Mouse (Mus musculus) right cerebral cortex, postnatal 25 days (tissue): ENCODE measurements around the gene Ly6g6c.
"Not testable (repeated sequence)": the region's sequence is repeated elsewhere in the genome, so short reads cannot be mapped to it uniquely, and the experiment has no call there.

Experiments used
- DNase-seq: peaks from one replicate; pipeline ENCODE4 v3.0.0; 2022

Gene Ly6g6c

GRCm38 (mm10) chr17:35032323-35032870, 32.8 kb upstream of the Ly6g6c start:
- DNase-seq: no peak

- DNase-seq: not testable (repeated sequence)
Observed at GRCm38 (mm10) chr17:35033703-35034102, 31.5 kb upstream of the Ly6g6c start.

- no peak for DNase-seq
Observed at GRCm38 (mm10) chr17:35034896-35035295, 30.3 kb upstream of the Ly6g6c start.

- peak; percentile 36 for DNase-seq
Observed at GRCm38 (mm10) chr17:35039121-35039873, 25.9 kb upstream of the Ly6g6c start.

DNA sequence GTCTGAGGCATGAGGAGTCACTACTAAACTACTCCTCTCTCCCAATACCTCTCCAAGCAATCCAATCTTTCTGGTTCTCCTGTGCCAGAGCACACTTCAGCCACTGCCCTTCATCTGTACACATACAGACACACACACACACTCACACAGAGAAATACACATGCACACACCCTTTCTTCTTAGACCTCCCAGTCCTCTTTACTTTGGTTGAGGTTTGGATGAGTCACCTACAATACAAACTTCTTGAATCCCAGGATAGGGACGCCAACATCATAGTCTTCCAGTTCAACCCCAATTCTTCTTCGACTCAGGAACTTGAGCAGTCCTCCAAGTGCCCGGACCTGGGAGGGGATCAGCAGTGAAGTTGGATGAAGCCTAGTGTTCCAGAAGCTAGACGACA, 21.4 kb upstream of the Ly6g6c start:
- no peak for DNase-seq

DNA sequence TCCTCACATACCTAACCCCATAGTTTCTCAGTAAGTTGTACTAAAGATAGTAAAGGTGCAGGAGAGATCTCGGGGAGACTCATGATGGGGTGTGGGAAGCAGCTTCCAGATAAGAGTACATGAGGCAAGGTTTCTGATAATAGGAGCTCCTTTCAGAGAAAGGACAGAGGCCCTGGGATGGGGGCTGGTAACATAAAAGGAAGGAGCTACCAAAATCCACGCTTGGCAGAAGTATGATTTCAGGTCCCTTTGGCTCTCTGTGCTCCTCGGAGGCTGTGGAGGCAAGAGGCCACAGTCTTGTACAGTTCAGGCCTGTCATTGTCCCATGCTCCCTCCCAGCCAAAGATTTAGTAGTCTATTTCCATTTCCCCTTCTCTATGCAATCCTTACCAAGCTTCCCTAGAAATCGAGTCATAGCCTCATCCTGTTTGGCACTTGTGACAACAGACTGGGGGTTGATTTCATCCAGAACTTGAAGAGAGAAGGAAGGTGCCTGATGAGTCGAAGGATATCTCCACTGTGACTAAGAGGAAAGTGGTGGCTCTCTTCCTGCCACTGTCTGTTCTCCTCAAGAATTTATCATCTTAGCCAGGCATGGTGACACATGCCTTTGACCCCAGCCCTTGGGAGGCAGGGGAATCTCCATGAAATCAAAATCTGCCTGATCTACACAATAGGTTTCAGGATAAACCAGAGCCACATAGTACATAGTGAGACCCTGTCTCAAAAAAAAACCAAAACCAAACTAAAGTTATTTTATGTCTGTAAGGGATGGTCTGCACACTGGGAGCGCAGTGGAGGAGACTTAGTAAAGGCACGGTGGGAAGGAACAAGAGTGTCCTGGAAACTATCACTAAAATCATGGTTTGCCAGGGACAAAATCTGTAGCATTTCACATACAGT, 20.0 kb upstream of the Ly6g6c start:
- DNase-seq: no peak

DNA sequence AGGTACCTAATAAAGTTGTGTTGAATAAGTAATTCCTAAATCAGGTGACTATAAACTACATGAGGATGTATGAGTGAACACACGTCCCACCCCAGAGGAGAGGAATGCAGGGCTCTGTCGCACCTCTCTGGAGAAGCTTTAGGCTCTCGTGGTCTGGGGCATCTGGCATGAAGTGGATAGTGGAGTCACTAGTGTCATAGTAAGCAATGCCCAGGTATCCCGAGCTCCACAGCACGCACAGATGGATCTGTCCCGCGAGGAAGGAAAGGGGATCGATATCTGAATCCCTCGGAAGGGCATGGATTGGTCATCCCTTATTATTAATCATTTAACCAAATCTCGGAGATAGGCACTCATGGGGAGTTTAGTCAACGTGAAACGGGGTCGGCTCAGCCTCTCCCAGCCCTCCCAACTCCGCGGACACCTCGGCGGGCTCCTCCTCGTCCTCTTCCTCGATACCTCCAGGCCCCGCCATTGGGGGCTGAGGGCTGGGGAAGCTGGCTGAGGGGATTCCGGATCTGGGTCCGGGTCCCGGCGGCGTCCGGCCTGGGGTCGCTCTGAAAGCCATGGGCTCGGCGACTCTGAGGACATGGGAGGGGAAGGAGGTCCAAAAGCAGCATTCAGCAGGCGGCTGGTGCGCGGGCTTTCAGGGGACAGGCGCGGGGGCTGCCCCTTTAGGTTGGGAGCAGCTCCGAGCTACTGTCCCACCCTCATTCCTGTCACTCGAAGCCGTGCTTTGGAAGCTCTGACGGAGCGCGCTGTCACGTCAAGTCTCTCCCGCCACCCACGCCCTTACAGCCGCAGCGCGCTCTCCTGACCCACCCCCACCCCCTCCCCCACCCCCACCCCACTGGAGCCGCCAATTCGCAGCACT, 19.1 kb upstream of the Ly6g6c start:
- DNase-seq: no peak

- peak; percentile 88 for DNase-seq
Observed at GRCm38 (mm10) chr17:35046681-35047455, 18.3 kb upstream of the Ly6g6c start, which contains the start of gene Msh5. Gene Msh5, minus strand, starts transcription at chr17:35046745.

DNA sequence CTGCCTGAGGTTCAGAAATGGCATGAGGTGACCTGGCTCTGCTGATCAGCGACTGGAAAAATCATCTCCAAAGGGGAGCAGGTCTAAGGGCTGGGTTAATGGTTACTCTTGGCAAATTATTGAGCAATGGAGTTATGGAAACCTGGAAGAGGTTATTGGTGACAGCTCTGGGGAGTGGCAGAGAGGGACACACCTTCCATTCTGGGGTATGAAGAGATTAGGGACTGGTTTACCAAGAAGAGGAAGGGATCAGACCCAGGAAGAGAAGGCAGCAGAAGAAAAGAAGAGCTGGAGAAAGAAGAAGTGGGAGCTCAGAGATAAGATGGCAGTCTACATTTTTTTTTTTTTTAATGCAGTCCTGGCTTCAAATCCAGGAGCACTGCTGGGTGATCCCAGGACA, 17.5 kb upstream of the Ly6g6c start:
- DNase-seq: no peak

- no peak for DNase-seq
Observed at GRCm38 (mm10) chr17:35048149-35048931, 16.8 kb upstream of the Ly6g6c start.

GRCm38 (mm10) chr17:35048932-35049440, 16.2 kb upstream of the Ly6g6c start:
- no peak for DNase-seq

GRCm38 (mm10) chr17:35049561-35050016, 15.6 kb upstream of the Ly6g6c start, which contains the start of gene Clic1:
Gene Clic1, plus strand, starts transcription at chr17:35049966.
- DNase-seq: no peak

DNA sequence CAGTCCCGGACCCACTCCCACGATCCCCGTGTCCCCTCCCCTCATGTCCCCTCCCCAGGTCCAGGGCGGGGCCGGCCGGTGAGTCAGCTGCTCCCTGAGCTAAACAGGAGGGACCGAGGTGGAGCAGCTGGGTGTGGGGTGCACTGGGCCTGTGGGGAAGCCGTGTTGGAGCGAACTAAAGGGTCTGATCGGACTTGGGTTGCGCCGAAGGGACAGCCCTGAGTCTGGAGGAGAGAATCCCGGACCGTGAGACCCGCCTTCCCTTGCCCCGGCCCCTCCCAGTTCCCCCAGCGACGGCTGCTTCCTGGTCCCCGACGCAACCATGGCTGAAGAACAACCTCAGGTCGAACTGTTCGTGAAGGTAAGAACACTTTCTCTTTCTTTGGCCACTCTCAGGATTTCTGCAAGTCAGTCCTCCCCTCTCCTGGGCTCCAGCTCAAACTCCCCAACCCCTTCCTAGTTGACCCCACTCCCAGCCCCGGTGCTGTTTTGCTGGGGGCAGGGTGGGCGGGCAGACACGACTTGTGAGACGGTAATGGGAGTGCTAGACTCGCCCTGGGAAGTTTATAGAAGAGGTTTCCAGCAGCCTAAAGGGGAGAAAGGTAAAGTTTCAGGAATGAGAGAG, 14.9 kb upstream of the Ly6g6c start:
- no peak for DNase-seq

- no peak for DNase-seq
Observed at GRCm38 (mm10) chr17:35051156-35052086, 13.8 kb upstream of the Ly6g6c start.

GRCm38 (mm10) chr17:35052271-35052798, 12.9 kb upstream of the Ly6g6c start:
- DNase-seq: no peak

- no peak for DNase-seq
Observed at GRCm38 (mm10) chr17:35055691-35056495, 9.3 kb upstream of the Ly6g6c start.

DNA sequence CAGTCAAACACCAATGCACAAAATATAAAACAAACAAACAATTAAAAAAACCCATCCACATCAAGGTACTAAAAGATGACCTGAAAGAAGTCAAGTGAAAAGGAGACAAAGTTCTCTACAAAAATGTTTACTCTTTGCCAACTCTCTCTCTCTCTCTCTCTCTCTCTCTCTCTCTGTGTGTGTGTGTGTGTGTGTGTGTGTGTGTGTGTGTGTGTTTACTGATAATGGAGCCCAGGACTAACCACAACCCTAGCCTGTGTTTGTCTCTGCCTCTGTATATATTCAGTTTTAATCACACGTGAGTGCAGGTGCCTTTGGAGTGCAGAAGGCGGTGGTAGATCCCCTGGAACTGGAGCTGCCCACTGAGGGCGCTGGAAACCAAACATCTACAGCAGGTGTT, 8.1 kb upstream of the Ly6g6c start:
- DNase-seq: no peak

- no peak for DNase-seq
Observed at GRCm38 (mm10) chr17:35058316-35058715, 6.9 kb upstream of the Ly6g6c start.
